Mouse (Mus musculus): Measurements from ENCODE around the gene Ninl.

- TF ChIP-seq HCFC1 (IDR thresholded peaks at IDR 0.05; ENCODE audit: borderline replicate concordance, insufficient read depth, low read length): no peak
- TF ChIP-seq ZC3H11A (IDR thresholded peaks at IDR 0.05; ENCODE audit: borderline replicate concordance, low read depth, low read length): no peak
- no peak for TF ChIP-seq CHD2 (IDR thresholded peaks at IDR 0.05; ENCODE audit: low read depth, low read length)
These were observed 61.5 kb downstream of the Ninl start for GRCm38 (mm10) chr2:150977676-150978075.

Data from ES-E14 (cell line).